Mouse (Mus musculus): ENCODE results near the gene Map3k13.

DNA sequence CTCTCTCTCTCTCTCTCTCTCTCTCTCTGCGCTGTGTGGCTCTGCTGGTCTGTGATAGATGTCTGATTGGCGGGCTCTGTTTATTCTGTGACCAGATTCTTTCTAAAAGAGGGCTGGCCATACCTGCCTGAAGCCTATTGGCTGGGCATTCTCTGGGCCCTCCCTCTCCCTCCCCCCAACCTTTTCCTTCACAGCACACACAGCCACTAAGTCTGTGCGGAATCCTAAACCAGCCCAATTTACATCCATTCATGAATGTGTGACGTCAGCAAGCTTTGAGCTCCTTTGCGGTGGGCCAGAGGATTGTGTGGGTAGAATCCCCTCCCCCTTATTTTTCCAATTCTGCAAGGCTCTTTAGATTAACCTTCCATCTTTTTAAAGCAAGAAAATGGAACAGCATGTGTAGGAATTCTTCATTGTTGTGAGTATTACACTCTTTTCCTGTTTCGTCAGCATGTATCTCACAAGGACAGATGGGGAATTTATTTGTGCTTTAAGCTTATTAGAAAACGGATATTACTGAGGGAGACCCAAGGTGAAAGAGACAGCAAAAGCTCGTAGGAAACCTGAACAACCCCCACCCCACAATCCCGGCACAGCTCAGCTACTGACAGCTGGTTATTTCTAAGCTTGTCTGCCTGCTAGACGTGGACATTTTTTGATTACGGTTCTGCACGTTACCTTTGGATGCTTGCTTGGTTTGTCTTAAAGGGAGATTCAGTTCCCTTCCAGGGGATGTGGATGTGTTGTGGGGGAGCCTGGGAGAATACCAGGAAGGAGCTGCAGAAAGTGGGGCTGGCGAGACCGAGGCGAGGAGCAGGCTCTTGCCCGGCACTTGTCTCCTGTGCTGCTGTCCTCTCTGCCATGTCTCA lies 51.9 kb downstream of the Map3k13 start:
- TF ChIP-seq ETS1 (IDR thresholded peaks at IDR 0.05; ENCODE audit: low read depth, low read length), result no peak
- TF ChIP-seq TCF12 (IDR thresholded peaks at IDR 0.05; ENCODE audit: low read depth, low read length), result no peak
- TF ChIP-seq POLR2AphosphoS5 (IDR thresholded peaks at IDR 0.05; ENCODE audit: borderline replicate concordance, low read depth, low read length), result no peak
- TF ChIP-seq USF1 (IDR thresholded peaks at IDR 0.05; ENCODE audit: low read depth, low read length), result no peak
- TF ChIP-seq EP300 (IDR thresholded peaks at IDR 0.05; ENCODE audit: low read depth in 1 of 2, low read length in 2 of 2), result no peak
- TF ChIP-seq MYB (IDR thresholded peaks at IDR 0.05; ENCODE audit: low read depth, low read length), result no peak
- TF ChIP-seq CTCF (IDR thresholded peaks at IDR 0.05 in 2 of 3, conservative IDR thresholded peaks at IDR 0.05 in 1 of 3; ENCODE audit: control insufficient read depth in 1 of 3, insufficient read depth in 1 of 3, low read depth in 2 of 3, low read length in 3 of 3, poor library complexity in 1 of 3, severe bottlenecking in 1 of 3), result no peak
- TF ChIP-seq E2F4 (IDR thresholded peaks at IDR 0.05; ENCODE audit: borderline replicate concordance, low read depth, low read length), result no peak

Data from MEL (cell line).